Mouse (Mus musculus) neural tube, embryonic 12.5 days (tissue): ENCODE results near the gene Tha1. TPM values are rescaled to one million over a fixed set of nuclear protein-coding genes. Genes with fewer than 3 reads are reported as not detected.
"Not testable (repeated sequence)": the region's sequence is repeated elsewhere in the genome, so short reads cannot be mapped to it uniquely, and the experiment has no call there.

Experiments used
- ATAC-seq: fragments of 200-750 bp; cut with Nextera tagmentation; 2 replicates; pipeline ENCODE4 v1.8.0; 2017; ENCODE audit warnings: low read depth, mild to moderate bottlenecking, moderate TSS enrichment, moderate library complexity; ENCODE audit not compliant: low FRiP score
- H3K27ac ChIP-seq: fragments of 300-500 bp; sonication (generic); 2 replicates; pipeline ENCODE4 v1.5.1; 2016
- H3K27me3 ChIP-seq: fragments of 300-500 bp; sonication (generic); replicated peaks from 2 replicates; pipeline ENCODE4 v1.6.1; 2016; ENCODE audit warnings: mild to moderate bottlenecking
- H3K36me3 ChIP-seq: fragments of 300-500 bp; sonication (generic); 2 replicates; pipeline ENCODE4 v1.6.1; 2016; ENCODE audit warnings: mild to moderate bottlenecking
- H3K4me1 ChIP-seq: fragments of 300-500 bp; sonication (generic); 2 replicates; pipeline ENCODE4 v1.6.1; 2016
- H3K4me2 ChIP-seq: fragments of 300-500 bp; sonication (generic); replicated peaks from 2 replicates; pipeline ENCODE4 v1.6.1; 2016; ENCODE audit warnings: mild to moderate bottlenecking
- H3K4me3 ChIP-seq: fragments of 300-500 bp; sonication (generic); 2 replicates; pipeline ENCODE4 v1.5.1; 2016
- H3K9ac ChIP-seq: fragments of 300-500 bp; sonication (generic); 2 replicates; pipeline ENCODE4 v1.6.1; 2016; ENCODE audit warnings: mild to moderate bottlenecking
- H3K9me3 ChIP-seq: fragments of 300-500 bp; sonication (generic); 2 replicates; pipeline ENCODE4 v1.6.1; 2016; ENCODE audit warnings: mild to moderate bottlenecking
- WGBS: fragments of 180-500 bp; shearing (Covaris S2); methylation state at CpG from one replicate; pipeline ENCODE4 v1.1.7; 2016; 5-methylcytosine and 5-hydroxymethylcytosine counted together
- polyA plus RNA-seq: library from polyadenylated mRNA; unstranded; fragments of >200 nt; fragmentation: Nextera tagmentation; extraction: Ambion mirVana; gene quantifications from 2 replicates; pipeline ENCODE4 v1.2.1, GENCODE M21; 2016

Tha1 gene
- polyA plus RNA-seq, 1 experiment from 2014 or later: 3.2 TPM

DNA sequence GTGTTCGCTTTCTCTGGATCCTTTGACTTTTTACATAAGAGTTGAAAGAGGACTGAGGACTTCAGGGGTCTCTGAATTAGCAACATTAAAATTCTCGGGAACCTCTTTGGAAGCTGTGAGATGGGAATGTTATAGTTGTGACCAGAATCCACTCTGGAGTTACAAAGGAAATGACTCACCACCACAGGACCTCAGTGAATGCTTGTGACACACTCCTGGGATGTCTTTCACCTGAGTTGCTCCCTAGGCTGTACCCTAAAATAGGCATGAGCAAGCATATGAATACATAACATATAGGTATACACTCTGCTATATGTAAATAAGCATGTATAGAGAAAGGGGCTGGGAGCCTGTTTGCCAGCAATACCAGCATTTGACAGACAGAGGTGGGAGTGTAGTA, 29.8 kb downstream of the Tha1 start:
- no peaks in the 10 kb centered on the region for H3K9me3 ChIP-seq

GRCm38 (mm10) chr11:117840910-117841309, 32.4 kb downstream of the Tha1 start:
- Histone ChIP-seq H3K27ac (no peak overlapping the region), H3K36me3 (no peaks in the 10 kb centered on the region), H3K4me2 (no peak overlapping the region), H3K4me1 (no peaks in the 10 kb centered on the region), H3K9ac (no peak overlapping the region), H3K4me3 (no peak overlapping the region), H3K9me3 (no peaks in the 10 kb centered on the region), H3K27me3 (no peaks in the 10 kb centered on the region)
- no peak for ATAC-seq
- 44% methylated on average over 1 of the region's 1 CpGs for WGBS

More for the DNA sequence above, 29.8 kb downstream of the Tha1 start:
- H3K9ac ChIP-seq: no peak overlapping the region
- H3K27ac ChIP-seq: no peak overlapping the region
- no peaks in the 10 kb centered on the region for H3K36me3 ChIP-seq
- H3K4me1 ChIP-seq: peaks cover 10% of the 10 kb centered on the region
- H3K4me3 ChIP-seq: no peak overlapping the region
- H3K4me2 ChIP-seq: no peak overlapping the region
- WGBS: 87% methylated on average over 2 of the region's 2 CpGs
- ATAC-seq: no peak
- no peaks in the 10 kb centered on the region for H3K27me3 ChIP-seq

- no peaks in the 10 kb centered on the region for H3K27me3 ChIP-seq
- no peak overlapping the region for H3K9ac ChIP-seq
- H3K36me3 ChIP-seq: no peaks in the 10 kb centered on the region
- H3K9me3 ChIP-seq: no peaks in the 10 kb centered on the region
- no peak overlapping the region for H3K4me2 ChIP-seq
- H3K4me1 ChIP-seq: no peaks in the 10 kb centered on the region
- ATAC-seq: no peak
- H3K4me3 ChIP-seq: no peak overlapping the region
- no peak overlapping the region for H3K27ac ChIP-seq
- WGBS: 93% methylated on average over 1 of the region's 1 CpGs
These were observed 34.3 kb downstream of the Tha1 start for GRCm38 (mm10) chr11:117839021-117839420.

- H3K27me3 ChIP-seq: no peaks in the 10 kb centered on the region
- H3K36me3 ChIP-seq: no peaks in the 10 kb centered on the region
- ATAC-seq: no peak
- H3K27ac ChIP-seq: no peak overlapping the region
- WGBS: 78% methylated on average over 2 of the region's 2 CpGs
- no peaks in the 10 kb centered on the region for H3K4me1 ChIP-seq
- H3K4me2 ChIP-seq: no peak overlapping the region
- H3K9me3 ChIP-seq: no peaks in the 10 kb centered on the region
- no peak overlapping the region for H3K9ac ChIP-seq
- no peak overlapping the region for H3K4me3 ChIP-seq
These were observed 34.7 kb downstream of the Tha1 start for GRCm38 (mm10) chr11:117838572-117838971.

DNA sequence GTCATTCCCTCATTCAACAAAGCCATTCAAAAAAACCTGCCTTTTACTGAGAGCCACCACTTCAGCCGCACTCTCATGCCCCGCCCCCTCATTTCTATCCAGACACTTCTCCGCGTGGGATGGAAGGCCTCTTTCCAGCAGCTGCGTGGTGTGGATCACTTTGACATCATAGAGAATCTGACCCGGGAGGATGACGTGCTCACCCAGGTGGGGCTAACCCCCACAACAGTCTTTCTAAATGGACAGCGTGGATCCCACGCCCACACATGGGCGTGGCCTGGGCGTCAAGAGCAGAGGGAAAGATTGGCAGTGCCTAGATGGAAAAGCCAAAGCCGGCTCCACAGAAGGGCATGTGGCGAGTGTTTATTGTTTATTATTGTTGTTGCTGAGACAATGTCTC, 37.0 kb downstream of the Tha1 start:
- 26% methylated on average over 13 of the region's 13 CpGs for WGBS
- H3K36me3 ChIP-seq: no peaks in the 10 kb centered on the region
- 0 out of 2 replicates have a peak, but pooled peaks cover 7% of the 10 kb centered on the region for H3K4me1 ChIP-seq
- no peaks in the 10 kb centered on the region for H3K9me3 ChIP-seq
- H3K27me3 ChIP-seq: no peaks in the 10 kb centered on the region
- no peak overlapping the region for H3K4me3 ChIP-seq
- no peak overlapping the region for H3K9ac ChIP-seq
- no peak overlapping the region for H3K27ac ChIP-seq
- ATAC-seq: no peak
- peak overlapping the region; percentile 36 for H3K4me2 ChIP-seq

DNA sequence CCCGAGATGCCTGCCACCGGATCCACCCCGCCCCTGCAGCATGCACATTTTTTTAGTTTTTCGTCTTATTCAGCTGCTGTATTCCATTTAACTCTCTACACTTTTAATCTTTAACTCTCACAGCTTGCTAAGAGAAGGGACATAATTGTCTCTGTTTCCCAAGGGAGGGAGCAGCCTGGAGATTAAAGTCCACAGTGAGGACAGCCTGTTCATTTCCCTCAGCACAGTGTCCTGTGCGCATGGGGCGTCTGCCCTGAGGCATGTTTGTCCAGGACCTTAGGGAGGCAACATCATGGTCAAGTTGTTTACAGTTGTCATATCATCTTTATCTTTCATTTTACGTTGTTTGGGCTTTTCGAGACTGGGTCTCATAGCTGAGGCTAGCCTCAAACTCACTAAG, 39.2 kb downstream of the Tha1 start:
- ATAC-seq: no peak
- Histone ChIP-seq H3K9ac (no peak overlapping the region), H3K9me3 (no peaks in the 10 kb centered on the region), H3K4me2 (no peak overlapping the region), H3K36me3 (no peaks in the 10 kb centered on the region), H3K4me1 (0 out of 2 replicates have a peak, but pooled peaks cover 7% of the 10 kb centered on the region), H3K27ac (no peak overlapping the region), H3K27me3 (no peaks in the 10 kb centered on the region), H3K4me3 (no peak overlapping the region)
- 95% methylated on average over 8 of the region's 8 CpGs for WGBS

GRCm38 (mm10) chr11:117833509-117833908, 39.8 kb downstream of the Tha1 start:
- not testable (repeated sequence) for H3K4me1 ChIP-seq, H3K4me3 ChIP-seq, H3K36me3 ChIP-seq, H3K9ac ChIP-seq, H3K9me3 ChIP-seq, H3K27ac ChIP-seq, H3K27me3 ChIP-seq, ATAC-seq, H3K4me2 ChIP-seq
- WGBS: 81% methylated on average over 6 of the region's 6 CpGs

GRCm38 (mm10) chr11:117832086-117832969, 41.0 kb downstream of the Tha1 start:
- no peaks in the 10 kb centered on the region for H3K9me3 ChIP-seq
- WGBS: 19% methylated on average over 28 of the region's 28 CpGs
- H3K36me3 ChIP-seq: no peaks in the 10 kb centered on the region
- H3K4me2 ChIP-seq: peak overlapping the region; percentile 61
- H3K4me1 ChIP-seq: peaks cover 15% of the 10 kb centered on the region; the same call in 1 of the 2 replicates
- peak overlapping the region; percentile 36 for H3K4me3 ChIP-seq
- peak; percentile 64 for ATAC-seq
- H3K27ac ChIP-seq: no peak overlapping the region; the same call in 1 of the 2 replicates
- no peaks in the 10 kb centered on the region for H3K27me3 ChIP-seq
- 0 out of 2 replicates have a peak overlapping the region, but pooled peaks have one; percentile 26 for H3K9ac ChIP-seq

DNA sequence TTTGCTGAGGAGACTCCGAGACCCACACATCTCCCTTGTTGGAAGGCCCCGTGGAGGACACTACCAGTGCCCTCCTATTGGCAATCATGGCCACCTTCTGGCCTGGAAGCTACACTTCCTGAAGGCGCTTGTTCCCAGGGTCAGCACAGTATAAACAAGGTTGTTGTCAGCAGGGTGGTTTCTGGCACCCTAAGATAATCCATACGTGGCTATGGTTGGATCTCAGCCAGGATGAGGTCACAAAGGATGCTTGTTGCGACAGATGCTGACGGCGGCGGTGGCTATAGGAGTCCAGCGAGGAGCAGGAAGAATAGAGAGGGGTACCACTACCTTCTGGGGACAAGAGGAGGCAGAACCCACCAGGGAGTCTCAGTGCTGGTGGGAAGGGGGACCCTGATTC, 42.9 kb downstream of the Tha1 start:
- Histone ChIP-seq H3K27ac (no peak overlapping the region), H3K4me3 (no peak overlapping the region), H3K9me3 (no peaks in the 10 kb centered on the region), H3K9ac (no peak overlapping the region), H3K4me2 (no peak overlapping the region), H3K4me1 (peaks cover 32% of the 10 kb centered on the region), H3K36me3 (no peaks in the 10 kb centered on the region), H3K27me3 (no peaks in the 10 kb centered on the region)
- no peak for ATAC-seq
- WGBS: 87% methylated on average over 9 of the region's 9 CpGs

DNA sequence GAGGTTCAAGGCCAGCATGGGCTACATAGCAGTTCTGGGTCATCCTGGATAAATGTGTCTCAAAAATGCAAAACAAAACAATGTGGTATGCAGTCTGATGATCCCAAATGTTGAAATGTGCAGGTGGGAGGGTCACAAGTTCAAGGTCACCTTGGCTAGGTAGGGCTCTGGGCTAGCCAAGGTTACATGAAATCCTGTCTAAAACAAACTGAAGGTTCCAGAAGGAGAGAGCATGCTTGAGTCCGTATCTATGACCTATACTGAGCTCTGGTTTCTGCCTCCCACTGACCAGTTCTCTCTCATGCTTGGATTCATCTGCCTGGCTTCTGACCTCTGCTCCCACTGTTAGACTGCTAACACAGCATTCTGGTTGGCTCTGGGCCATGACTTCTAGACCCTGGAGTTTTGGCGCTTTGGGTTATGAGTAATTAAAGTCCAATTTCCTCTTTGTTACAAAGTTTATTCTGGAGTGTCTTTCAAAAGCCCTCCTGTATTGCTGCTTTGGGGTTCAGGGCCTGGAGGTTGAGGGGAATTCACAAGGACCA, 43.5 kb downstream of the Tha1 start:
- no peak overlapping the region for H3K9ac ChIP-seq
- WGBS: 81% methylated on average over 2 of the region's 2 CpGs
- H3K36me3 ChIP-seq: no peaks in the 10 kb centered on the region
- no peaks in the 10 kb centered on the region for H3K9me3 ChIP-seq
- H3K27me3 ChIP-seq: no peaks in the 10 kb centered on the region
- ATAC-seq: no peak
- no peak overlapping the region for H3K4me3 ChIP-seq
- H3K4me1 ChIP-seq: peaks cover 36% of the 10 kb centered on the region
- no peak overlapping the region for H3K4me2 ChIP-seq
- H3K27ac ChIP-seq: no peak overlapping the region

DNA sequence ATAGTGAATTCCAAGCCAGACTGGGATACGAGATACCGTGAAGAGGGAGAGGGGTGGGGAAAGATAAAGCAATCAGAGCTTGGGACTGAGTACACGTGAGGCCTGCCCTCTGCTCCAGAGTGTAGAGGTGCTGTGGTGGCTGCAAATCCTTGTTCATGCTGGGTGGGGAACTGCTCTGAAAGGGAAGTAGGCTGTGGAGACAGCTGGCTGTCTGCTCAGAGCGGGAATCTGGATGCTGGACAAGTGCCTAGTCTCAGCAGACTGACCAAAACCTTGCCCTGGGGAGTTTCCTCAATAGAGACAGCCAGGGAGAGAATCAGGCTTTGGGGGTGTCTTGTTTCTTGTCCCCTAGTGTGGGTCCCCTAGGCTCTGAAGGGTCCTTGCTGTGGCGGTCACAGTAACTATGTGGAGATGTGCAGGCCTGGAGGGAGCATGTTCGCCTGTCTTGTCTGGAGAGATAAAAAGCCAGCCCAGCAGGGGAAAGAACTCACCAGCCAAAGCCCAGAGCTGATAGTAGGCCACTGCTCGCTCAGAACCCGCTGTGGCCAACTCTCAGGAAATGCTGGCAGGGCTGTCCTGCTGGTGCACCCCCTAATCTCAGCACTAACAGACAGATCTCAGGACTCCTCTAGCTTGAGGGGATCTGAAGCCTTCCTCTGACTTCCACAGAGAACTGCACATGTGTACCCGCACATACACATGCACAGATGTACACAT, 44.2 kb downstream of the Tha1 start:
- WGBS: 67% methylated on average over 9 of the region's 9 CpGs
- H3K4me1 ChIP-seq: peaks cover 41% of the 10 kb centered on the region

GRCm38 (mm10) chr11:117828149-117828887, 45.0 kb downstream of the Tha1 start:
- Histone ChIP-seq H3K9me3 (no peaks in the 10 kb centered on the region), H3K4me1 (peaks cover 43% of the 10 kb centered on the region), H3K9ac (no peak overlapping the region)

More for the DNA sequence above, 44.2 kb downstream of the Tha1 start:
- ATAC-seq: no peak
- no peak overlapping the region for H3K27ac ChIP-seq
- H3K4me2 ChIP-seq: no peak overlapping the region
- no peak overlapping the region for H3K9ac ChIP-seq
- H3K9me3 ChIP-seq: no peaks in the 10 kb centered on the region
- no peak overlapping the region for H3K4me3 ChIP-seq
- no peaks in the 10 kb centered on the region for H3K27me3 ChIP-seq
- no peaks in the 10 kb centered on the region for H3K36me3 ChIP-seq

More at GRCm38 (mm10) chr11:117828149-117828887, 45.0 kb downstream of the Tha1 start:
- no peaks in the 10 kb centered on the region for H3K27me3 ChIP-seq
- 84% methylated on average over 18 of the region's 18 CpGs for WGBS
- no peak overlapping the region for H3K27ac ChIP-seq
- no peak overlapping the region for H3K4me2 ChIP-seq
- H3K36me3 ChIP-seq: no peaks in the 10 kb centered on the region; the same call in 1 of the 2 replicates
- ATAC-seq: no peak
- no peak overlapping the region for H3K4me3 ChIP-seq
